Comparison of ENCODE assay signal across 14 mouse cellular contexts in the genomic region with DNA sequence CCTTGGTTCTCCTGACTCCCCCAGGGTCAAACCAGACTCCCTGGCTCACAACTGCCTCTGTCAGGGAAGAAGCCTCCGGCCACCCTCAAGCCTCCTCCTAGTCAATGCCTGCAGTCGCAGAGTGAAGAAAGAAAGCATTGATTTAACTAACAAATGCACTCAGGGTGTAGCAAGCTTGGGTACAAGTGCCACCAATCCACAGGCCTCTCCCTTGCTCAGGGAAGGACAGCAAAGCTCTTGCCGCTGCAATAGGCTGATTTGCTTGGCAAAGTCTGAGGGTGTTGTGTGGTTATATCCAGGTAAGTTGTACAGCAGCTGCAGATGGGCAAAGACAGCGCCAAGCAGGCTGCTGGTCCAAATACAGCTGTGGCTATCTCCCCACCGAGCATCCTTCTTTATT. TPM values are rescaled to one million over a fixed set of nuclear protein-coding genes. Genes with fewer than 3 reads are reported as not detected.
DNase-seq lines count a peak whose midpoint lies in the region; ATAC-seq lines count a peak whose summit lies in the region.
"Had no signal": no experiment of that assay in that cellular context is flagged by ENCODE, and none has a peak within 500 bp of the region (broad histone marks: within the 10 kb centered on the region; RNA-seq: fewer than 3 reads in every experiment).

No protein-coding gene starts in this region.

- H3K27ac ChIP-seq in hindbrain, embryonic 12.5 days = no peak overlapping the region
- no peak overlapping the region for H3K27ac ChIP-seq in hindbrain, embryonic 11.5 days (ENCODE audit: low read depth, low read length)
- no peak overlapping the region for H3K27ac ChIP-seq in midbrain, embryonic 14.5 days (replicated peaks; ENCODE audit: low read depth, low read length)
- no peak overlapping the region for H3K27ac ChIP-seq in midbrain, embryonic 16.5 days (ENCODE audit: low read length)
- H3K27ac ChIP-seq in intestine, embryonic 15.5 days = peak overlapping the region; percentile 91
- H3K27ac ChIP-seq in stomach, embryonic 16.5 days (ENCODE audit: low read length) = peak overlapping the region; percentile 96
- H3K27ac ChIP-seq: heart, embryonic 15.5 days; hindbrain, embryonic 15.5 days had no signal

- H3K4me3 ChIP-seq in hindbrain, embryonic 12.5 days = no peak overlapping the region
- H3K4me3 ChIP-seq in hindbrain, embryonic 11.5 days (ENCODE audit: low read depth, low read length) = no peak overlapping the region
- no peak overlapping the region for H3K4me3 ChIP-seq in midbrain, embryonic 14.5 days (replicated peaks; ENCODE audit: low read depth, low read length)
- no peak overlapping the region for H3K4me3 ChIP-seq in midbrain, embryonic 16.5 days (ENCODE audit: low read depth, low read length)
- H3K4me3 ChIP-seq in intestine, embryonic 15.5 days (replicated peaks) = no peak overlapping the region
- no peak overlapping the region for H3K4me3 ChIP-seq in stomach, embryonic 16.5 days (replicated peaks; ENCODE audit: low read length)
- H3K4me3 ChIP-seq: heart, embryonic 15.5 days; hindbrain, embryonic 15.5 days had no signal

- no peak overlapping the region for H3K9ac ChIP-seq in hindbrain, embryonic 12.5 days
- no peak overlapping the region for H3K9ac ChIP-seq in hindbrain, embryonic 11.5 days (ENCODE audit: low read depth, low read length)
- H3K9ac ChIP-seq in midbrain, embryonic 14.5 days (replicated peaks; ENCODE audit: low read length) = no peak overlapping the region
- no peak overlapping the region for H3K9ac ChIP-seq in midbrain, embryonic 16.5 days (ENCODE audit: low read depth, low read length)
- no peak overlapping the region for H3K9ac ChIP-seq in intestine, embryonic 15.5 days
- peak overlapping the region; percentile 39; the same call in 1 of the 2 replicates for H3K9ac ChIP-seq in stomach, embryonic 16.5 days (ENCODE audit: low read length)
- H3K9ac ChIP-seq: heart, embryonic 15.5 days; hindbrain, embryonic 15.5 days had no signal

- H3K27me3 ChIP-seq in hindbrain, embryonic 12.5 days = no peaks in the 10 kb centered on the region
- H3K27me3 ChIP-seq in hindbrain, embryonic 11.5 days (ENCODE audit: control insufficient read depth, insufficient read depth, low read length) = no peaks in the 10 kb centered on the region
- H3K27me3 ChIP-seq in midbrain, embryonic 14.5 days (ENCODE audit: control insufficient read depth, insufficient read depth, low read length) = no peaks in the 10 kb centered on the region
- H3K27me3 ChIP-seq in midbrain, embryonic 16.5 days (ENCODE audit: control insufficient read depth, insufficient read depth, low read depth, low read length) = no peaks in the 10 kb centered on the region
- H3K27me3 ChIP-seq in intestine, embryonic 15.5 days (replicated peaks) = no peaks in the 10 kb centered on the region
- H3K27me3 ChIP-seq in stomach, embryonic 16.5 days (ENCODE audit: control insufficient read depth, insufficient read depth, low read length) = no peaks in the 10 kb centered on the region
- H3K27me3 ChIP-seq: hindbrain, embryonic 15.5 days had no signal

- no peaks in the 10 kb centered on the region for H3K9me3 ChIP-seq in hindbrain, embryonic 12.5 days (replicated peaks)
- H3K9me3 ChIP-seq in hindbrain, embryonic 11.5 days (ENCODE audit: control insufficient read depth, low read length) = no peaks in the 10 kb centered on the region
- no peaks in the 10 kb centered on the region for H3K9me3 ChIP-seq in midbrain, embryonic 14.5 days (ENCODE audit: control insufficient read depth, low read length)
- no peaks in the 10 kb centered on the region for H3K9me3 ChIP-seq in midbrain, embryonic 16.5 days (replicated peaks; ENCODE audit: control insufficient read depth, low read length, poor library complexity, severe bottlenecking)
- H3K9me3 ChIP-seq in intestine, embryonic 15.5 days = no peaks in the 10 kb centered on the region
- no peaks in the 10 kb centered on the region for H3K9me3 ChIP-seq in stomach, embryonic 16.5 days (replicated peaks; ENCODE audit: control insufficient read depth, low read length)
- H3K9me3 ChIP-seq: heart, embryonic 15.5 days; hindbrain, embryonic 15.5 days had no signal

- no peak for ATAC-seq in hindbrain, embryonic 12.5 days (ENCODE audit: low FRiP score)
- ATAC-seq in hindbrain, embryonic 11.5 days (ENCODE audit: low FRiP score) = no peak
- no peak for ATAC-seq in midbrain, embryonic 14.5 days (ENCODE audit: low FRiP score, low TSS enrichment)
- no peak for ATAC-seq in midbrain, embryonic 16.5 days
- no peak for ATAC-seq in intestine, embryonic 15.5 days
- ATAC-seq in stomach, embryonic 16.5 days (ENCODE audit: insufficient read depth, low FRiP score) = no peak

- H3K36me3 ChIP-seq in hindbrain, embryonic 12.5 days = no peaks in the 10 kb centered on the region
- H3K36me3 ChIP-seq in hindbrain, embryonic 11.5 days (ENCODE audit: control insufficient read depth, insufficient read depth, low read length) = no peaks in the 10 kb centered on the region
- H3K36me3 ChIP-seq in midbrain, embryonic 14.5 days (ENCODE audit: control insufficient read depth, insufficient read depth, low read length) = no peaks in the 10 kb centered on the region
- no peaks in the 10 kb centered on the region for H3K36me3 ChIP-seq in midbrain, embryonic 16.5 days (ENCODE audit: control insufficient read depth, insufficient read depth, low read length)
- H3K36me3 ChIP-seq in intestine, embryonic 15.5 days = no peaks in the 10 kb centered on the region
- no peaks in the 10 kb centered on the region for H3K36me3 ChIP-seq in stomach, embryonic 16.5 days (ENCODE audit: control insufficient read depth, insufficient read depth, low read length)
- H3K36me3 ChIP-seq: heart, embryonic 15.5 days; hindbrain, embryonic 15.5 days had no signal

- 30% methylated on average over 5 of the region's 5 CpGs for whole genome bisulfite sequencing in hindbrain, embryonic 12.5 days
- WGBS in hindbrain, embryonic 11.5 days = 31% methylated on average over 5 of the region's 5 CpGs
- 16% methylated on average over 5 of the region's 5 CpGs for WGBS in midbrain, embryonic 14.5 days
- 26% methylated on average over 5 of the region's 5 CpGs for WGBS in midbrain, embryonic 16.5 days
- 45% methylated on average over 5 of the region's 5 CpGs for WGBS in intestine, embryonic 15.5 days
- WGBS in stomach, embryonic 16.5 days = 58% methylated on average over 5 of the region's 5 CpGs

- DNase-seq in hindbrain, embryonic 11.5 days (ENCODE audit: low spot score) = no peak
- peak; percentile 13 for DNase-seq in midbrain, embryonic 14.5 days
- DNase-seq in thymus, postnatal 10 days (ENCODE audit: low spot score in 2 of 2) = no peak
- no peak for DNase-seq in spleen, adult 18-20 months
- DNase-seq: cerebellum, postnatal 36 days; lung, postnatal 4 days; thymus, adult 18-20 months had no signal

- H3K4me1 ChIP-seq in hindbrain, embryonic 12.5 days = peaks cover 14% of the 10 kb centered on the region
- H3K4me1 ChIP-seq in hindbrain, embryonic 11.5 days (replicated peaks; ENCODE audit: control insufficient read depth, insufficient read depth, low read length) = peaks cover 5% of the 10 kb centered on the region; the same call in 1 of the 2 replicates
- H3K4me1 ChIP-seq in midbrain, embryonic 14.5 days (ENCODE audit: control insufficient read depth, insufficient read depth, low read length) = peaks cover 8% of the 10 kb centered on the region
- H3K4me1 ChIP-seq in midbrain, embryonic 16.5 days (ENCODE audit: control insufficient read depth, insufficient read depth, low read length) = peaks cover 6% of the 10 kb centered on the region; the same call in 1 of the 2 replicates
- H3K4me1 ChIP-seq in intestine, embryonic 15.5 days (replicated peaks) = peaks cover 4% of the 10 kb centered on the region; the same call in 1 of the 2 replicates
- H3K4me1 ChIP-seq in stomach, embryonic 16.5 days (ENCODE audit: control insufficient read depth, insufficient read depth, low read length) = peaks cover 9% of the 10 kb centered on the region

- 0 out of 2 replicates have a peak overlapping the region, but pooled peaks have one; percentile 46 for H3K4me2 ChIP-seq in hindbrain, embryonic 12.5 days (replicated peaks)
- no peak overlapping the region for H3K4me2 ChIP-seq in hindbrain, embryonic 11.5 days (replicated peaks; ENCODE audit: low read depth, low read length)
- no peak overlapping the region for H3K4me2 ChIP-seq in midbrain, embryonic 14.5 days (ENCODE audit: low read length)
- no peak overlapping the region for H3K4me2 ChIP-seq in midbrain, embryonic 16.5 days (ENCODE audit: low read length)
- peak overlapping the region; percentile 45 for H3K4me2 ChIP-seq in intestine, embryonic 15.5 days (replicated peaks)
- H3K4me2 ChIP-seq in stomach, embryonic 16.5 days (ENCODE audit: low read depth, low read length) = peak overlapping the region; percentile 25; the same call in 1 of the 2 replicates

RNA-seq across cellular contexts. Expression of gene Gpr37l1, which starts 30.9 kb away (rescaled TPM):
- 0.10 and 0.12 TPM in 2 replicates for polyA plus RNA-seq in hindbrain, embryonic 12.5 days (2016; fragmentation: Nextera tagmentation; extraction: Ambion mirVana)
- polyA plus RNA-seq in hindbrain, embryonic 11.5 days (2014; fragmentation: Nextera tagmentation; extraction: Ambion mirVana) = not detected in 2 replicates
- polyA plus RNA-seq in midbrain, embryonic 14.5 days (2014; fragmentation: Nextera tagmentation; extraction: Ambion mirVana) = 0.30 and 0.34 TPM in 2 replicates
- polyA plus RNA-seq in midbrain, embryonic 16.5 days (2015; fragmentation: Nextera tagmentation; extraction: Ambion mirVana) = 1.1 and 2.7 TPM in 2 replicates
- polyA plus RNA-seq in intestine, embryonic 15.5 days (2015; fragmentation: Nextera tagmentation; extraction: Ambion mirVana) = 0.47 and 0.73 TPM in 2 replicates
- 0.90 and 1.3 TPM in 2 replicates for polyA plus RNA-seq in stomach, embryonic 16.5 days (2015; fragmentation: Nextera tagmentation; extraction: Ambion mirVana)
- polyA plus RNA-seq: heart, embryonic 15.5 days; liver, embryonic 11.5 days had no signal

RNA-seq across cellular contexts. Expression of gene Arl8a, which starts 51.8 kb away (rescaled TPM):
- 171 and 183 TPM in 2 replicates for polyA plus RNA-seq in hindbrain, embryonic 12.5 days (2016; fragmentation: Nextera tagmentation; extraction: Ambion mirVana)
- 84.5 and 84.6 TPM in 2 replicates for polyA plus RNA-seq in hindbrain, embryonic 11.5 days (2014; fragmentation: Nextera tagmentation; extraction: Ambion mirVana)
- 322 and 380 TPM in 2 replicates for polyA plus RNA-seq in midbrain, embryonic 14.5 days (2014; fragmentation: Nextera tagmentation; extraction: Ambion mirVana)
- 390 and 409 TPM in 2 replicates for polyA plus RNA-seq in midbrain, embryonic 16.5 days (2015; fragmentation: Nextera tagmentation; extraction: Ambion mirVana)
- polyA plus RNA-seq in intestine, embryonic 15.5 days (2015; fragmentation: Nextera tagmentation; extraction: Ambion mirVana) = 60.6 TPM in 2 replicates
- 35.3 and 37.6 TPM in 2 replicates for polyA plus RNA-seq in stomach, embryonic 16.5 days (2015; fragmentation: Nextera tagmentation; extraction: Ambion mirVana)

RNA-seq across cellular contexts. Expression of gene Elf3, which starts 60.0 kb away (rescaled TPM):
- polyA plus RNA-seq in hindbrain, embryonic 12.5 days (2016; fragmentation: Nextera tagmentation; extraction: Ambion mirVana) = 1.3 and 1.6 TPM in 2 replicates
- 0.73 and 2.0 TPM in 2 replicates for polyA plus RNA-seq in hindbrain, embryonic 11.5 days (2014; fragmentation: Nextera tagmentation; extraction: Ambion mirVana)
- polyA plus RNA-seq in midbrain, embryonic 14.5 days (2014; fragmentation: Nextera tagmentation; extraction: Ambion mirVana) = 0.15 and 0.25 TPM in 2 replicates
- polyA plus RNA-seq in midbrain, embryonic 16.5 days (2015; fragmentation: Nextera tagmentation; extraction: Ambion mirVana) = 0.35 TPM in 1 of 2 replicates, not detected in the other
- 209 and 213 TPM in 2 replicates for polyA plus RNA-seq in intestine, embryonic 15.5 days (2015; fragmentation: Nextera tagmentation; extraction: Ambion mirVana)
- polyA plus RNA-seq in stomach, embryonic 16.5 days (2015; fragmentation: Nextera tagmentation; extraction: Ambion mirVana) = 161 and 211 TPM in 2 replicates

Comparison
In these comparisons a context has a peak if more than half of its experiments do, and no peak if none do; other contexts are left out.
1. H3K4me2 ChIP-seq: peak in hindbrain, embryonic 12.5 days (single experiment), intestine, embryonic 15.5 days (single experiment) and stomach, embryonic 16.5 days (single experiment); none in hindbrain, embryonic 11.5 days (single experiment), midbrain, embryonic 14.5 days (single experiment) and midbrain, embryonic 16.5 days (single experiment).
2. H3K27ac ChIP-seq: peak in intestine, embryonic 15.5 days (single experiment) and stomach, embryonic 16.5 days (single experiment); none in hindbrain, embryonic 12.5 days (single experiment), hindbrain, embryonic 11.5 days (single experiment), midbrain, embryonic 14.5 days (single experiment) and midbrain, embryonic 16.5 days (single experiment).
3. RNA of gene Elf3, which starts 60.0 kb away (polyA plus RNA-seq): 209 to 213 TPM in intestine, embryonic 15.5 days and 161 to 211 TPM in stomach, embryonic 16.5 days; 1.3 to 1.6 TPM in hindbrain, embryonic 12.5 days, 0.73 to 2.0 TPM in hindbrain, embryonic 11.5 days, 0.35 TPM in midbrain, embryonic 16.5 days and 0.15 to 0.25 TPM in midbrain, embryonic 14.5 days; every median in the first group is over 10 times any median in the second.